Mouse (Mus musculus): ENCODE measurements around the gene Dpp7.

DNA sequence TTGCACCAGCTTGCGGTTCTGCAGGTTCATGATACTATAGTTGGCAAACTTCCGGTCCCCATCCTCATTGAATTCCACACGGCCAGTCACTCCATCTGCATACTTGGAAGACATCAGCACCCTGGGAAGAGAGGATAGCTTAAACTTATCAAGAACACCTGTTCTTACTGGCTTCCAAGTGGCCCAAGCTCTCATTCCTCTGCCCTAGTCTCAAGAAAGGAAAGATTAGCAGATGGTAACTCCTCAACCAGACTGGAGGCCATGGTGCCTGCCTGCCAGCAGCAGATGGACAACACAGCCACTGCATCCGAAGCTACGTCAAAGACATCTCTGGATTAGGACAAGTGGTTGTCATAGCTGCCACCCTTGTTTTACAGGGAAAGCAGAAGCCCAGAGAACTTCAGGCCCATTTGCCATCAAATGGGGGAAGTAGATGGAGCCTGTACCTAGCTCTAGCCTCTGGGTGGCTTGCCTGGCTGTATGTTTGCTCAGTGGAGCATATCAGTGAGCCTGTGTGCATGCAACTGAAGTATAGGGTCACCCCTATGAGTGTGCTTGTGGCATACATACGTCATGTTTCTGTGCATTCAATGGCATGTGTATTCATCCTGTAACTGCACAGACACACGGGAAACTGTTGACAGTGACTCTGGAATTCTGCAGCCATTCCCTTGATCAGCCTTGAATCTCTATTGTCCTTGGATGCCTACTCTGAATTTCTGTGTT lies 52.1 kb downstream of the Dpp7 start:
- TF ChIP-seq CTCF (IDR thresholded peaks at IDR 0.05) (no peak), EP300 (IDR thresholded peaks at IDR 0.05; ENCODE audit: insufficient read depth, low read depth, low read length) (no peak)
